Mouse (Mus musculus) heart, adult 9 months (tissue): ENCODE results near the gene Ap3m1.
A peak's percentile ranks its signal among the peaks of the same experiment; 100 is the strongest.

Experiments
- DNase-seq, 2 experiments: peaks; one replicate each; pipeline ENCODE4 v3.0.0; 2022; ENCODE audit warnings: low spot score in 2 of 2

Ap3m1 gene

GRCm38 (mm10) chr14:21069594-21069993, 17.3 kb upstream of the Ap3m1 start:
- no peak for DNase-seq

- DNase-seq, result no peak
These were observed 13.3 kb upstream of the Ap3m1 start for GRCm38 (mm10) chr14:21065490-21066162.

GRCm38 (mm10) chr14:21064321-21064720, 12.0 kb upstream of the Ap3m1 start:
- DNase-seq, result no peak

GRCm38 (mm10) chr14:21062766-21063513, 10.6 kb upstream of the Ap3m1 start:
- no peak for DNase-seq

- DNase-seq, result peak; percentile 30 to 63
These were observed 6.7 kb upstream of the Ap3m1 start for GRCm38 (mm10) chr14:21058972-21059371.

GRCm38 (mm10) chr14:21053586-21053985, 1.3 kb upstream of the Ap3m1 start:
- DNase-seq, result peak in 1 of 2 experiments; percentile 28

GRCm38 (mm10) chr14:21053151-21053550, 843 bp upstream of the Ap3m1 start:
- DNase-seq, result no peak

GRCm38 (mm10) chr14:21052781-21053130, 448 bp upstream of the Ap3m1 start:
- peak; percentile 86 for DNase-seq

- no peak for DNase-seq
These were observed 762 bp downstream of the Ap3m1 start for GRCm38 (mm10) chr14:21051380-21052111.

- no peak for DNase-seq
These were observed 1.6 kb downstream of the Ap3m1 start for GRCm38 (mm10) chr14:21050734-21051133.

GRCm38 (mm10) chr14:21048879-21049278, 3.4 kb downstream of the Ap3m1 start:
- DNase-seq, result peak in 1 of 2 experiments; percentile 30

GRCm38 (mm10) chr14:21047840-21048239, 4.5 kb downstream of the Ap3m1 start:
- DNase-seq, result no peak

- no peak for DNase-seq
These were observed 12.7 kb downstream of the Ap3m1 start for GRCm38 (mm10) chr14:21039623-21040022.

GRCm38 (mm10) chr14:21039077-21039476, 13.2 kb downstream of the Ap3m1 start:
- DNase-seq, result no peak

GRCm38 (mm10) chr14:21034791-21035190, 17.5 kb downstream of the Ap3m1 start:
- no peak for DNase-seq

GRCm38 (mm10) chr14:21034271-21034670, 18.0 kb downstream of the Ap3m1 start:
- no peak for DNase-seq

- DNase-seq, result peak; percentile 87 to 95
These were observed 20.4 kb downstream of the Ap3m1 start for GRCm38 (mm10) chr14:21031783-21032511.

- DNase-seq, result no peak
These were observed 23.2 kb downstream of the Ap3m1 start for GRCm38 (mm10) chr14:21029025-21029659.

GRCm38 (mm10) chr14:21027542-21027941, 24.8 kb downstream of the Ap3m1 start:
- no peak for DNase-seq

GRCm38 (mm10) chr14:21020435-21020834, 31.9 kb downstream of the Ap3m1 start:
- no peak for DNase-seq

- DNase-seq, result no peak
These were observed 33.3 kb downstream of the Ap3m1 start for GRCm38 (mm10) chr14:21018977-21019376.
